Mouse (Mus musculus): ENCODE measurements around the gene Gtf3a.
"Not testable (repeated sequence)": the region's sequence is repeated elsewhere in the genome, so short reads cannot be mapped to it uniquely, and the experiment has no call there.

Gtf3a gene

DNA sequence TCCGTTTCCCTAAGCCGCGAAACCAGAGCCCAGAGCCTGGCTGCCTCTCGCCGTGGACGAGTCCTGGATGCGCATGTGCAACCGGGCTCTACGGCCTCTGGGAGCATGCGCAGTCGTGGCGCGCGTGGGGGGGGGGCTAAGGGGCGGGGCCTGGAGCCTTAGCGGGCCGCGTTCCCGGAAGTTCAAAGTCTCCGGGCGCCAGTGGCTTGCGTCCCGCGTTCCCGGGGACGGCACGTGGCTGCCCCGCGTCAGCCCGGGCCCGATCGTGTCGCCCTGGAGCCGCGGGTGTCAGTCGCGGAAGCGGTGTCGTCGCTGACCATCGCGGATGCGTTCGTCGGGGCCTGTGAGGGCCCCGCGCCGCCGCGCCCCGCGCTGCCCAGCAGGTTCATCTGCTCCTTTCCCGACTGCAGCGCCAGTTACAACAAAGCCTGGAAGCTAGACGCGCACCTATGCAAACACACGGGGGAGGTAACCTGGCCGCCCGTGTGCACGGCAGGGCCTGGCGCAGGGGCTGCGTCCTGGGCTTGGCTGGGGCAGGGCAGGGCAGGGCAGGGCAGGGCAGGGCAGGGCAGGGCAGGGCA lies at the start of gene Gtf3a:
Gene Gtf3a (plus strand): TSS at position 150 of the 581 bp plus-strand sequence.
- peak; percentile 95 for DNase-seq (ENCODE audit: extremely low spot score)

GRCm38 (mm10) chr5:146900331-146900730 lies 48.1 kb upstream of the Gtf3a start:
- no peak for DNase-seq (ENCODE audit: extremely low spot score)

GRCm38 (mm10) chr5:146901501-146901900 lies 47.0 kb upstream of the Gtf3a start:
- no peak for DNase-seq (ENCODE audit: extremely low spot score)

GRCm38 (mm10) chr5:146904404-146904803 lies 44.1 kb upstream of the Gtf3a start:
- DNase-seq (ENCODE audit: extremely low spot score): peak; percentile 72

- DNase-seq (ENCODE audit: extremely low spot score): peak; percentile 81
Measured at GRCm38 (mm10) chr5:146905486-146906172, 42.8 kb upstream of the Gtf3a start.

- no peak for DNase-seq (ENCODE audit: extremely low spot score)
Measured at GRCm38 (mm10) chr5:146907533-146907932, 40.9 kb upstream of the Gtf3a start.

DNA sequence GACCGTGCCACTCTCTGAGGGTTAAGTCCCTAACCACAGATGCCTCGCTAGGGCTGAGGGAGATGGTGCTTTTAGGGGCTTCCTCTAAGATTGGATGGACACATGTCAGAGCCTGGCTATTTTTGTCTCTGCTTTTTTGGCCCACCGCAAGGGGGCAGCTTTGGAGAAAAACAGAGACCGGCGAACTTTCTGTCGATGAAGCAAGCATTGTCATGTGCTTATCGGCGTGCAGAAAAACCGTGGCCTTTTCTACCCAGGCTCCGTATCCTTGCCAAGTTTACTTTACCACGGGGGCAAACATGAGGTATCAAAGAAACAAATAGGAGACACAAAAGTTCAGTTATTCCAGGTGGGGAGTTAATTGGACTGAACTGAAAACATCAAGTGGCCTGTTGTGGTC lies 39.8 kb upstream of the Gtf3a start:
- no peak for DNase-seq (ENCODE audit: extremely low spot score)

- DNase-seq (ENCODE audit: extremely low spot score): no peak
Measured at GRCm38 (mm10) chr5:146912206-146912605, 36.3 kb upstream of the Gtf3a start.

DNA sequence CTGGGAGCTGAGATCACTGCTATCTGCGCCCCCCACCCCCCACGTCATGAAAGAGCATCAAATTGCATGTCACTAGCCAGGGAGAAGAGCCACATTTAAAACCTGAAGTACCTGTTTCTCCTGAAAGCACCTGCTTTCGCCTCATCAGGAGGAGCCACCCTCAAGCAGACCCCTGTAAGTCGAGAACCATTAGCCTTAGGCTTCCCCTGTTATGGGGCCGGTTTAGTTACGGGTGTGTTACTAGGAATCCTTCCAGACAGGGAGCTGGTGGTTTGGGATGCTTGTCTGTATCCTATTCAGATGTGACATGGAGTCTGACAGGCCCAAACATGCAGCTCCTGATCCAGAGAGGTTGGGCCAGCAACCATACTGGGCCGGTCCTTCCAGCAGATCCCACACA lies 35.1 kb upstream of the Gtf3a start:
- DNase-seq (ENCODE audit: extremely low spot score): no peak

DNA sequence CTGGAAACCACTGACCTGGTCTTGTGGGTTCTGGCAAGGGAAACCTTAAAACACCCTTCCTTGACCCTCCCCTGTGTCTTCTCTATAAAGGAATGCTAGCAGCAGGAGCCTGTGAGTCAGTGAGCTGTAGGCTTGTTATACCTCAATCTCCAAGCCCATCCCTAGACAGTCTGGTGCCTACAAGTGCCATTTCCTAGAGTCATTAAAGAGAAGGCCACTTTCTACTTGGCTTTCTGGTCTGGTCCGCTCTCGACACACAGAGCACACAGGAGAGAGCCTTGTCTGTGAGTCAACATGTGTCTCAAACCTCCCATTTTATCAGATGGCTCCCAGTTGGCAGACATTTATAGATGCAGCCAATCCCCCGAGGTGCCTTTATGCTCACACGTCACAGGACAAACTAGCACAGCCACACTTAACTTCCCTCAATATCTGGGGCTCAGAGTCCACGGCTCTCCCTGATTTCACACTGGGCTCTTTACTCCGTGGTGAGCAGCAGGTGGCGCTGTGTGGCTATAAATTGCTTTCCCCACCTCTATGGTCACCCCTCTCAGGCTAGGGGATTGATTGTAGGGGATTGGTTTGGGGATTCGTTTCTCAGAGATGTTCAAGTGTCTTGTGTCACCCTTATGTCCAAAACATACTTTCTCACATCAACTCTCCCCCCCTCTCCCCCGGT lies 34.2 kb upstream of the Gtf3a start:
- DNase-seq (ENCODE audit: extremely low spot score): peak; percentile 60

GRCm38 (mm10) chr5:146916273-146916672 lies 32.2 kb upstream of the Gtf3a start:
- no peak for DNase-seq (ENCODE audit: extremely low spot score)

DNA sequence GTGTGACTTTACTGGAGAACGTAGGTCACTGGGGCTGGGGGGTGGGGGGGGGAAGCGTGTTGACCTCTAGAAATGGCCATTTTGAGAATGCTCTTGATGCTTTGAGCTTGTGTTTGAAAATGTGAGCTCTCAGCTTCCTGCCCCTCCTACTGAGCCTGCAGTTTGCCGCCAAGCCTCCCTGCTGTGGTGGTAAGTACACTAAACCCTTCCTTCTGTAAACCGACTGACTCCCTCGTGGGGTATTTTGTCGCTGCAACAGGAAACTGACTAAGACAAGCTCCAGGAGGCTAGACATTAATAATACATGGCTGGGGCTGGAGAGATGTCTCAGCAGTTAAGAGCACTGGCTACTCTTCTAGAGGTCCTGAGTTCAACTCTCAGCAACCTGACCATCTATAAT lies 31.7 kb upstream of the Gtf3a start:
- no peak for DNase-seq (ENCODE audit: extremely low spot score)

GRCm38 (mm10) chr5:146917357-146917756 lies 31.1 kb upstream of the Gtf3a start:
- not testable (repeated sequence) for DNase-seq (ENCODE audit: extremely low spot score)

GRCm38 (mm10) chr5:146919874-146920273 lies 28.6 kb upstream of the Gtf3a start:
- peak; percentile 45 for DNase-seq (ENCODE audit: extremely low spot score)

GRCm38 (mm10) chr5:146920314-146921161 lies 27.9 kb upstream of the Gtf3a start:
- peak; percentile 44 for DNase-seq (ENCODE audit: extremely low spot score)

- DNase-seq (ENCODE audit: extremely low spot score): no peak
Measured at GRCm38 (mm10) chr5:146921224-146921623, 27.2 kb upstream of the Gtf3a start.

DNA sequence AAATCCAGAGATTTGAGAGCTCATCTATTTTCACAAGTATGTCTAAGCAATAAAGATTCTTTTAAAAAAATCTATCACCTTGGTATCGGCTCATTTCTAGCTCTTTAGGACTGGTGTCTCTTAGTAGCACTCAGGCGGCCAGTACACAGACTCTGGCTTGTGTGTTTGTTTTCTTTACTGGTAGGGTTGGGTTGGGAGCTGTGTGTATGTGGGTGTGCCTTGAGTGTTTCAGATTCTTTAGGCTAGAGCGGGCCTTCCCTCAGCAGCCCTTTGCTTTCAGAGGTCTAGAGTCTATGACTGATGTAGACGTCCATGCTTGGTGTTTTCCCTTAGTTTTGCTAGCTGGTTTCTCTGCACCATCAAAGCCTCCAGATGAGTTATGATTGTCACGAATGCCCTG lies 24.9 kb upstream of the Gtf3a start:
- DNase-seq (ENCODE audit: extremely low spot score): no peak

DNA sequence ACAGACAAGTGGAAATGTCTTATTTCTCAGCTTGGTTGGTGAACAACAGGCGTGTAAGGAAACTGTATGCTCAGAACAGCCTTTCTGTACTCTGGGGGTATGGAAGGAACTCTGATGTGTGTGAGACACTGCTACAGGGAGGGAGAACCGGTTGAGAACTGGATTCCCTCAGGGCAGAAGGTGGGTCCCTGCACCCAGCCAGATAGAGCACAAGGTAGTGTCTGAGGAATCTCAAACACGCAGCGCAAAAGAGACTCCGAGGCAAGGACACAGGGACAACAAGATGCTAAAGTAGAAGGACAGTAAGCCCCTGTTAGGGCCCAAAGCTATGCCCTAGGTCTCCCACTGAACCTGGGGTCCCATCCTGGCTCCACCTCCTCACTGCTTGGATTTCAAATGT lies 21.8 kb upstream of the Gtf3a start:
- no peak for DNase-seq (ENCODE audit: extremely low spot score)

- no peak for DNase-seq (ENCODE audit: extremely low spot score)
Measured at GRCm38 (mm10) chr5:146931422-146931821, 17.0 kb upstream of the Gtf3a start.

GRCm38 (mm10) chr5:146931904-146932553 lies 16.4 kb upstream of the Gtf3a start:
- no peak for DNase-seq (ENCODE audit: extremely low spot score)

GRCm38 (mm10) chr5:146933466-146933865 lies 15.0 kb upstream of the Gtf3a start:
- no peak for DNase-seq (ENCODE audit: extremely low spot score)
